Mouse (Mus musculus) C2C12 (cell line): ENCODE results near the gene Nop9. TPM values are rescaled to one million over a fixed set of nuclear protein-coding genes. Genes with fewer than 3 reads are reported as not detected.

Source experiments
- H3K27me3 ChIP-seq: one replicate; pipeline ENCODE4 v1.6.1; 2011; ENCODE audit not compliant: control insufficient read depth, insufficient read depth, insufficient read length
- H3K36me3 ChIP-seq: one replicate; pipeline ENCODE4 v1.6.1; 2011; ENCODE audit not compliant: control insufficient read depth, insufficient read depth
- H3K4me3 ChIP-seq: one replicate; pipeline ENCODE4 v1.5.1; 2011; ENCODE audit warnings: mild to moderate bottlenecking, control low read depth; ENCODE audit not compliant: poor library complexity, insufficient read depth, severe bottlenecking
- H3K79me2 ChIP-seq: one replicate; pipeline ENCODE4 v1.6.1; 2011; ENCODE audit not compliant: control insufficient read depth, insufficient read depth
- H3K79me3 ChIP-seq: one replicate; pipeline ENCODE4 v1.6.1; 2011; ENCODE audit warnings: low read depth, control low read depth
- H3ac ChIP-seq: one replicate; pipeline ENCODE3; 2011; ENCODE audit warnings: low read depth; ENCODE audit not compliant: control insufficient read depth, insufficient read length
- CEBPB ChIP-seq: IDR thresholded peaks from one replicate; pipeline ENCODE4 v1.6.1; 2011; ENCODE audit warnings: low read depth, mild to moderate bottlenecking, control low read depth, moderate library complexity
- CTCF ChIP-seq: IDR thresholded peaks from one replicate; pipeline ENCODE4 v1.5.1; 2011; ENCODE audit not compliant: control insufficient read depth, insufficient read depth, insufficient read length
- FOSL1 ChIP-seq: IDR thresholded peaks from one replicate; pipeline ENCODE4 v1.8.0; 2011; ENCODE audit warnings: mild to moderate bottlenecking, low read length; ENCODE audit not compliant: poor library complexity, insufficient read depth, severe bottlenecking
- MAX ChIP-seq: IDR thresholded peaks from one replicate; pipeline ENCODE4 v1.6.1; 2011; ENCODE audit warnings: mild to moderate bottlenecking, control low read depth
- MYOD1 ChIP-seq: IDR thresholded peaks from one replicate; pipeline ENCODE4 v1.6.1; 2011; ENCODE audit warnings: low read depth; ENCODE audit not compliant: control insufficient read depth, insufficient read length
- MYOG ChIP-seq: IDR thresholded peaks from one replicate; pipeline ENCODE4 v1.6.1; 2011; ENCODE audit not compliant: control insufficient read depth, insufficient read length; ENCODE audit errors: extremely low read depth
- USF1 ChIP-seq: IDR thresholded peaks from one replicate; pipeline ENCODE4 v1.6.1; 2011; ENCODE audit warnings: low read depth, mild to moderate bottlenecking, control low read depth, moderate library complexity
- polyA plus RNA-seq: library from polyadenylated mRNA; unstranded; fragments of >200 nt; fragmentation: generic; extraction: Trizol; gene quantifications from one replicate; pipeline ENCODE4 v1.2.1, GENCODE M21; 2012; ENCODE audit warnings: missing spikeins

Nop9 gene
- polyA plus RNA-seq, 1 experiment = 38.6 TPM

GRCm38 (mm10) chr14:55716271-55716670, 29.2 kb upstream of the Nop9 start:
- Histone ChIP-seq H3K4me3 (no peak overlapping the region), H3K27me3 (no peaks in the 10 kb centered on the region), H3K36me3 (peaks cover 8% of the 10 kb centered on the region), H3K79me3 (no peaks in the 10 kb centered on the region), H3K79me2 (no peaks in the 10 kb centered on the region), H3ac (no peak overlapping the region)
- TF ChIP-seq USF1 (no peak), CEBPB (no peak), MYOD1 (no peak), FOSL1 (no peak), MAX (no peak), MYOG (no peak), CTCF (no peak)

- Histone ChIP-seq H3K79me2 (no peaks in the 10 kb centered on the region), H3K4me3 (no peak overlapping the region), H3K79me3 (no peaks in the 10 kb centered on the region), H3ac (no peak overlapping the region), H3K27me3 (no peaks in the 10 kb centered on the region), H3K36me3 (peaks cover 8% of the 10 kb centered on the region)
- TF ChIP-seq MAX = no peak
- no peak for TF ChIP-seq USF1
- no peak for TF ChIP-seq FOSL1
- TF ChIP-seq MYOG = no peak
- no peak for TF ChIP-seq CTCF
- TF ChIP-seq MYOD1 = no peak
- no peak for TF ChIP-seq CEBPB
These were observed 28.6 kb upstream of the Nop9 start for GRCm38 (mm10) chr14:55716884-55717283.

- H3K79me2 ChIP-seq = no peaks in the 10 kb centered on the region
- no peak overlapping the region for H3K4me3 ChIP-seq
- H3ac ChIP-seq = no peak overlapping the region
- H3K36me3 ChIP-seq = peaks cover 8% of the 10 kb centered on the region
- H3K27me3 ChIP-seq = no peaks in the 10 kb centered on the region
- TF ChIP-seq MYOG (no peak), CEBPB (no peak)
- no peaks in the 10 kb centered on the region for H3K79me3 ChIP-seq
These were observed 25.8 kb upstream of the Nop9 start for GRCm38 (mm10) chr14:55719737-55720136.

GRCm38 (mm10) chr14:55720666-55721065, 24.8 kb upstream of the Nop9 start:
- Histone ChIP-seq H3K36me3 (peaks cover 8% of the 10 kb centered on the region), H3K79me3 (no peaks in the 10 kb centered on the region), H3K4me3 (no peak overlapping the region), H3ac (no peak overlapping the region), H3K79me2 (no peaks in the 10 kb centered on the region), H3K27me3 (no peaks in the 10 kb centered on the region)
- TF ChIP-seq MYOG = no peak
- TF ChIP-seq MAX = no peak
- no peak for TF ChIP-seq USF1

DNA sequence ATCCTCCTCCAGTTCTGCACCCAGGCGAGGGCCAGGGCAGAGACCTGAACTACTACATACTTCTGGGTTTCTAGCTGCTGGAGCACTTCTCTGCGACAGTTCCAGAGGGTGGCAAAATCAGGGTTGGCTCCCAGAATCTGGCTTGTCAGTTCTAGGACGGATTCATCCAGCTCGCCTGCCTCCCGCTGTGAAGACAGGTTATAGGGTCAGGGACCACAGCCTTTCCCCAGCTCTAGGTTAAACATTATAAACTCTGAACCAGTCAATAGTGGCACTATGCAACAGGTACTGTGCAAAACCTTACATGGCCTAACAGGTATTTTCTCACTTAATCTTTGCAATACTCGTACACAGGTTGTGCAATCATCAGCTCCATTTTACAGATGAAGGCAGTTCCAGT, 24.4 kb upstream of the Nop9 start:
- peaks cover 8% of the 10 kb centered on the region for H3K36me3 ChIP-seq
- H3K4me3 ChIP-seq = peak overlapping the region; percentile 43
- TF ChIP-seq CEBPB (peak; percentile 54), MAX (no peak), MYOD1 (no peak)
- H3ac ChIP-seq = no peak overlapping the region
- no peaks in the 10 kb centered on the region for H3K79me2 ChIP-seq
- H3K27me3 ChIP-seq = no peaks in the 10 kb centered on the region
- no peaks in the 10 kb centered on the region for H3K79me3 ChIP-seq

GRCm38 (mm10) chr14:55721700-55722437, 23.6 kb upstream of the Nop9 start, which contains the start of gene Rabggta:
Gene Rabggta, minus strand, starts transcription at chr14:55722263.
- Histone ChIP-seq H3K79me2 (no peaks in the 10 kb centered on the region), H3ac (peak within 1 kb of the TSS; percentile 91), H3K4me3 (peak within 1 kb of the TSS; percentile 43), H3K27me3 (no peaks in the 10 kb centered on the region), H3K36me3 (peaks cover 6% of the 10 kb centered on the region), H3K79me3 (no peaks in the 10 kb centered on the region)
- TF ChIP-seq CTCF (peak; percentile 99), USF1 (no peak), FOSL1 (no peak), MAX (peak; percentile 80), CEBPB (no peak), MYOG (no peak), MYOD1 (no peak)
